Mouse (Mus musculus) stomach, embryonic 16.5 days (tissue): Measurements from ENCODE around the gene Bcl2l11. TPM values are rescaled to one million over a fixed set of nuclear protein-coding genes. Genes with fewer than 3 reads are reported as not detected.
"Not testable (repeated sequence)": the region's sequence is repeated elsewhere in the genome, so short reads cannot be mapped to it uniquely, and the experiment has no call there.

Experiments
- ATAC-seq: fragments of 200-750 bp; cut with Nextera tagmentation; 2 replicates; pipeline ENCODE4 v1.8.0; 2017; ENCODE audit warnings: moderate number of reproducible peaks, moderate TSS enrichment; ENCODE audit not compliant: insufficient read depth, low FRiP score
- H3K27ac ChIP-seq: fragments of 300-500 bp; sonication (generic); 2 replicates; pipeline ENCODE4 v1.5.1; 2014; ENCODE audit warnings: low read length
- H3K27me3 ChIP-seq: fragments of 300-500 bp; sonication (generic); 2 replicates; pipeline ENCODE4 v1.6.1; 2014; ENCODE audit warnings: low read length, control low read depth, mixed read lengths; ENCODE audit not compliant: control insufficient read depth, insufficient read depth
- H3K36me3 ChIP-seq: fragments of 300-500 bp; sonication (generic); 2 replicates; pipeline ENCODE4 v1.6.1; 2014; ENCODE audit warnings: low read length; ENCODE audit not compliant: control insufficient read depth, insufficient read depth
- H3K4me1 ChIP-seq: fragments of 300-500 bp; sonication (generic); 2 replicates; pipeline ENCODE4 v1.6.1; 2014; ENCODE audit warnings: low read length, control low read depth, mixed read lengths; ENCODE audit not compliant: control insufficient read depth, insufficient read depth
- H3K4me2 ChIP-seq: fragments of 300-500 bp; sonication (generic); 2 replicates; pipeline ENCODE4 v1.6.1; 2014; ENCODE audit warnings: low read depth, low read length, mixed read lengths
- H3K4me3 ChIP-seq: fragments of 300-500 bp; sonication (generic); replicated peaks from 2 replicates; pipeline ENCODE4 v1.5.1; 2014; ENCODE audit warnings: mild to moderate bottlenecking, low read length
- H3K9ac ChIP-seq: fragments of 300-500 bp; sonication (generic); 2 replicates; pipeline ENCODE4 v1.6.1; 2014; ENCODE audit warnings: low read length
- H3K9me3 ChIP-seq: fragments of 300-500 bp; sonication (generic); replicated peaks from 2 replicates; pipeline ENCODE4 v1.6.1; 2016; ENCODE audit warnings: low read length, control low read depth; ENCODE audit not compliant: control insufficient read depth
- whole genome bisulfite sequencing: fragments of 180-500 bp; shearing (Covaris S2); extraction: QIAGEN DNeasy Blood & Tissue Kit; methylation state at CpG from one replicate; pipeline ENCODE4 v1.1.7; 2014; 5-methylcytosine and 5-hydroxymethylcytosine counted together
- polyA plus RNA-seq: library from polyadenylated mRNA; unstranded; fragments of >200 nt; fragmentation: Nextera tagmentation; extraction: Ambion mirVana; gene quantifications from 2 replicates; pipeline ENCODE4 v1.2.1, GENCODE M21; 2015

The Bcl2l11 gene
- polyA plus RNA-seq, 1 experiment from 2014 or later, result 14.3 TPM

GRCm38 (mm10) chr2:128087798-128088545, 37.9 kb upstream of the Bcl2l11 start:
- no peak overlapping the region for H3K4me2 ChIP-seq
- WGBS, result 67% methylated on average over 8 of the region's 8 CpGs

GRCm38 (mm10) chr2:128090283-128090885, 35.5 kb upstream of the Bcl2l11 start:
- Histone ChIP-seq H3K4me3 (no peak overlapping the region), H3K9ac (no peak overlapping the region), H3K27me3 (no peaks in the 10 kb centered on the region), H3K36me3 (no peaks in the 10 kb centered on the region), H3K4me2 (no peak overlapping the region), H3K9me3 (no peaks in the 10 kb centered on the region), H3K4me1 (no peaks in the 10 kb centered on the region; the same call in 1 of the 2 replicates), H3K27ac (no peak overlapping the region)
- 87% methylated on average over 6 of the region's 6 CpGs for WGBS
- no peak for ATAC-seq

More at GRCm38 (mm10) chr2:128087798-128088545, 37.9 kb upstream of the Bcl2l11 start:
- Histone ChIP-seq H3K4me3 (no peak overlapping the region), H3K36me3 (no peaks in the 10 kb centered on the region), H3K27me3 (no peaks in the 10 kb centered on the region), H3K9me3 (no peaks in the 10 kb centered on the region), H3K4me1 (no peaks in the 10 kb centered on the region; the same call in 1 of the 2 replicates), H3K27ac (no peak overlapping the region), H3K9ac (no peak overlapping the region)
- no peak for ATAC-seq

- no peaks in the 10 kb centered on the region for H3K27me3 ChIP-seq
- WGBS, result 81% methylated on average over 11 of the region's 11 CpGs
- no peaks in the 10 kb centered on the region for H3K4me1 ChIP-seq
- no peak overlapping the region for H3K9ac ChIP-seq
- H3K27ac ChIP-seq, result no peak overlapping the region
- no peak overlapping the region for H3K4me2 ChIP-seq
- H3K9me3 ChIP-seq, result no peaks in the 10 kb centered on the region
- no peak for ATAC-seq
- H3K4me3 ChIP-seq, result no peak overlapping the region
- H3K36me3 ChIP-seq, result no peaks in the 10 kb centered on the region
These were observed 34.1 kb upstream of the Bcl2l11 start for GRCm38 (mm10) chr2:128091431-128092369.

GRCm38 (mm10) chr2:128092451-128092850, 33.4 kb upstream of the Bcl2l11 start:
- Histone ChIP-seq H3K4me2 (no peak overlapping the region), H3K36me3 (no peaks in the 10 kb centered on the region), H3K9ac (no peak overlapping the region), H3K4me3 (no peak overlapping the region), H3K9me3 (no peaks in the 10 kb centered on the region), H3K27me3 (no peaks in the 10 kb centered on the region), H3K4me1 (no peaks in the 10 kb centered on the region), H3K27ac (no peak overlapping the region)
- no peak for ATAC-seq
- 90% methylated on average over 2 of the region's 2 CpGs for WGBS

GRCm38 (mm10) chr2:128094196-128094595, 31.6 kb upstream of the Bcl2l11 start:
- 71% methylated on average over 5 of the region's 5 CpGs for WGBS
- Histone ChIP-seq H3K9me3 (no peaks in the 10 kb centered on the region), H3K4me2 (no peak overlapping the region), H3K27ac (no peak overlapping the region), H3K36me3 (no peaks in the 10 kb centered on the region), H3K9ac (no peak overlapping the region), H3K27me3 (no peaks in the 10 kb centered on the region), H3K4me1 (no peaks in the 10 kb centered on the region), H3K4me3 (no peak overlapping the region)
- ATAC-seq, result no peak

GRCm38 (mm10) chr2:128094602-128095001, 31.2 kb upstream of the Bcl2l11 start:
- no peak overlapping the region for H3K27ac ChIP-seq
- no peak overlapping the region for H3K9ac ChIP-seq
- H3K36me3 ChIP-seq, result no peaks in the 10 kb centered on the region
- H3K27me3 ChIP-seq, result no peaks in the 10 kb centered on the region
- H3K4me2 ChIP-seq, result no peak overlapping the region
- WGBS, result 50% methylated on average over 2 of the region's 2 CpGs
- ATAC-seq, result no peak
- H3K4me3 ChIP-seq, result no peak overlapping the region
- no peaks in the 10 kb centered on the region for H3K9me3 ChIP-seq
- H3K4me1 ChIP-seq, result no peaks in the 10 kb centered on the region

- Histone ChIP-seq H3K9ac (no peak overlapping the region), H3K4me1 (no peaks in the 10 kb centered on the region), H3K27ac (no peak overlapping the region), H3K36me3 (no peaks in the 10 kb centered on the region), H3K9me3 (no peaks in the 10 kb centered on the region), H3K4me3 (no peak overlapping the region), H3K27me3 (no peaks in the 10 kb centered on the region), H3K4me2 (no peak overlapping the region)
- no peak for ATAC-seq
- WGBS, result 23% methylated on average over 1 of the region's 1 CpGs
These were observed 30.6 kb upstream of the Bcl2l11 start for GRCm38 (mm10) chr2:128095270-128095669.

- no peak for ATAC-seq
- H3K36me3 ChIP-seq, result no peaks in the 10 kb centered on the region
- H3K27me3 ChIP-seq, result no peaks in the 10 kb centered on the region
- H3K4me3 ChIP-seq, result no peak overlapping the region
- H3K4me2 ChIP-seq, result no peak overlapping the region
- H3K4me1 ChIP-seq, result no peaks in the 10 kb centered on the region
- no peaks in the 10 kb centered on the region for H3K9me3 ChIP-seq
- H3K27ac ChIP-seq, result no peak overlapping the region
- WGBS, result 83% methylated on average over 1 of the region's 1 CpGs
- H3K9ac ChIP-seq, result no peak overlapping the region
These were observed 29.8 kb upstream of the Bcl2l11 start for GRCm38 (mm10) chr2:128096070-128096469.

- ATAC-seq, H3K4me3 ChIP-seq, H3K9ac ChIP-seq, H3K27ac ChIP-seq, H3K36me3 ChIP-seq, H3K27me3 ChIP-seq, H3K9me3 ChIP-seq, H3K4me2 ChIP-seq, H3K4me1 ChIP-seq: not testable (repeated sequence)
- WGBS, result 84% methylated on average over 4 of the region's 5 CpGs
These were observed 27.7 kb upstream of the Bcl2l11 start for GRCm38 (mm10) chr2:128098118-128098517.
